Mouse (Mus musculus) thymus, adult 2 months (tissue): ENCODE results near the gene Lfng.

Source experiments
- CTCF ChIP-seq: fragments of 200-500 bp; IDR thresholded peaks from 2 replicates; pipeline ENCODE4 v1.5.1; 2012; ENCODE audit warnings: mild to moderate bottlenecking, control low read depth, low read length, moderate library complexity, borderline replicate concordance; ENCODE audit not compliant: control insufficient read depth, poor library complexity, insufficient read depth; ENCODE audit errors: extremely low read depth
- POLR2A ChIP-seq: fragments of 200-500 bp; IDR thresholded peaks from 2 replicates; pipeline ENCODE4 v1.6.1; 2012; ENCODE audit warnings: mild to moderate bottlenecking, low read length, control low read depth, moderate library complexity; ENCODE audit not compliant: control insufficient read depth, poor library complexity, insufficient read depth; ENCODE audit errors: extremely low read depth

- TF ChIP-seq POLR2A (no peak), CTCF (no peak)
Measured at GRCm38 (mm10) chr5:140615321-140616109, 8.4 kb downstream of the Lfng start.
